Mouse (Mus musculus) layer of hippocampus, adult 9-10 months (tissue): ENCODE measurements around the gene Nemp1.
A peak's percentile ranks its signal among the peaks of the same experiment; 100 is the strongest.

Experiments
- DNase-seq: peaks from one replicate; pipeline ENCODE4 v3.0.0; 2022; ENCODE audit warnings: low spot score

Nemp1 gene

GRCm38 (mm10) chr10:127674794-127675522 is 8.3 kb downstream of the Nemp1 start:
- peak; percentile 99 for DNase-seq

GRCm38 (mm10) chr10:127675859-127676398 is 9.2 kb downstream of the Nemp1 start:
- DNase-seq, result no peak

GRCm38 (mm10) chr10:127676691-127677548 is 10.2 kb downstream of the Nemp1 start:
- peak; percentile 96 for DNase-seq

- no peak for DNase-seq
These were observed 11.1 kb downstream of the Nemp1 start for GRCm38 (mm10) chr10:127677591-127678336.

- DNase-seq, result no peak
These were observed 12.5 kb downstream of the Nemp1 start for GRCm38 (mm10) chr10:127679208-127679607.

- DNase-seq, result no peak
These were observed 13.2 kb downstream of the Nemp1 start for GRCm38 (mm10) chr10:127679881-127680280.

GRCm38 (mm10) chr10:127682886-127683285 is 16.2 kb downstream of the Nemp1 start:
- DNase-seq, result no peak

- no peak for DNase-seq
These were observed 24.4 kb downstream of the Nemp1 start for GRCm38 (mm10) chr10:127691053-127691452.

GRCm38 (mm10) chr10:127694636-127695035 is 27.9 kb downstream of the Nemp1 start:
- DNase-seq, result no peak

- no peak for DNase-seq
These were observed 29.1 kb downstream of the Nemp1 start for GRCm38 (mm10) chr10:127695775-127696174.

GRCm38 (mm10) chr10:127698966-127699365 is 32.3 kb downstream of the Nemp1 start:
- DNase-seq, result no peak

- no peak for DNase-seq
These were observed 36.6 kb downstream of the Nemp1 start for GRCm38 (mm10) chr10:127703299-127703698.

- no peak for DNase-seq
These were observed 37.6 kb downstream of the Nemp1 start for GRCm38 (mm10) chr10:127704293-127704692.

- DNase-seq, result no peak
These were observed 38.1 kb downstream of the Nemp1 start, which contains the start of gene Myo1a for GRCm38 (mm10) chr10:127704766-127705220. TSS of gene Myo1a (plus strand) at chr10:127705170.

- DNase-seq, result no peak
These were observed 39.1 kb downstream of the Nemp1 start for GRCm38 (mm10) chr10:127705783-127706182.

GRCm38 (mm10) chr10:127707721-127708120 is 41.0 kb downstream of the Nemp1 start:
- DNase-seq, result no peak

- DNase-seq, result no peak
These were observed 42.2 kb downstream of the Nemp1 start for GRCm38 (mm10) chr10:127708850-127709370.

GRCm38 (mm10) chr10:127710331-127710730 is 43.6 kb downstream of the Nemp1 start:
- DNase-seq, result no peak

- DNase-seq, result no peak
These were observed 46.0 kb downstream of the Nemp1 start for GRCm38 (mm10) chr10:127712736-127713135.

- DNase-seq, result no peak
These were observed 55.1 kb downstream of the Nemp1 start for GRCm38 (mm10) chr10:127721671-127722418.

GRCm38 (mm10) chr10:127724178-127724577 is 57.5 kb downstream of the Nemp1 start, which contains the start of gene Tac2:
TSS of gene Tac2 (plus strand) at chr10:127724478.
- DNase-seq, result no peak
